Mouse (Mus musculus) ES-Bruce4 (cell line): ENCODE measurements around the gene Syngap1.
"Not testable (repeated sequence)": the region's sequence is repeated elsewhere in the genome, so short reads cannot be mapped to it uniquely, and the experiment has no call there.

Source experiments
- CTCF ChIP-seq: IDR thresholded peaks from one replicate; pipeline ENCODE4 v1.8.1; 2011; ENCODE audit warnings: low read depth, low read length
- POLR2A ChIP-seq: IDR thresholded peaks from one replicate; pipeline ENCODE4 v1.8.1; 2011; ENCODE audit warnings: low read length; ENCODE audit not compliant: insufficient read depth

- TF ChIP-seq CTCF, POLR2A: not testable (repeated sequence)
Measured at GRCm38 (mm10) chr17:26977354-26977753, 36.3 kb downstream of the Syngap1 start.
